Mouse (Mus musculus): Measurements from ENCODE around the gene Dhx35.

DNA sequence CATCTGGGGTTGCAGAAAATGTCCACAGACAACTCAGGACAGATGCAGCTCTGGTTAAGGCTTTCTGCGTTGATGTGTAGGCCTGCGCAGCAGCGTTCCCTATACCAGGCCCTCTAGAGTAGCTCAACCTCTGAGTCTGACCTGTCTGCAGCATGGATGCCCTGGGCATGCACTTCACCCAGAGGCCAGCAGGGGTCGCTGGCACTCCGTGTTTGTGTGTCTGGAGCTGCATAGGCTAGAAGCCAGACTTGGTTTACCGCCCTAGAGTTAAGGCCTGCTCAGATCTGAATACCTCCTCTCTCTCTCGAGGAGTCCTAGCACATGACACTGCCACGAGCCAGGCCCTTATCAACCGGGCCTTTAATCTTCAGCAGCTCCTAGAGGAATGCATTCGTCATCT, 70.8 kb downstream of the Dhx35 start:
- no peak for TF ChIP-seq GATA1 (IDR thresholded peaks at IDR 0.05; ENCODE audit: low read length)
- no peak for TF ChIP-seq TAL1 (IDR thresholded peaks at IDR 0.05; ENCODE audit: low read length)
